Mouse (Mus musculus) frontal cortex, adult (tissue): Measurements from ENCODE around the gene Ap4s1.
A peak's percentile ranks its signal among the peaks of the same experiment; 100 is the strongest.
"Not testable (repeated sequence)": the region's sequence is repeated elsewhere in the genome, so short reads cannot be mapped to it uniquely, and the experiment has no call there.

Experiments used
- ATAC-seq: cut with Nextera tagmentation; 2 replicates; pipeline ENCODE4 v1.9.2; 2017; ENCODE audit warnings: mild to moderate bottlenecking, moderate library complexity, mixed read lengths; ENCODE audit not compliant: low TSS enrichment

Gene Ap4s1

GRCm38 (mm10) chr12:51690893-51691844, at the start of gene Ap4s1:
Ap4s1 (plus strand) TSS chr12:51691033.
- ATAC-seq, result peak; percentile 52

GRCm38 (mm10) chr12:51641871-51642270, 49.0 kb upstream of the Ap4s1 start:
- ATAC-seq, result no peak

- not testable (repeated sequence) for ATAC-seq
Measured at GRCm38 (mm10) chr12:51649401-51649800, 41.4 kb upstream of the Ap4s1 start.

- no peak for ATAC-seq
Measured at GRCm38 (mm10) chr12:51655944-51656465, 34.8 kb upstream of the Ap4s1 start.

- ATAC-seq, result no peak
Measured at GRCm38 (mm10) chr12:51663011-51663410, 27.8 kb upstream of the Ap4s1 start.

- no peak for ATAC-seq
Measured at GRCm38 (mm10) chr12:51663908-51664307, 26.9 kb upstream of the Ap4s1 start.

- no peak for ATAC-seq
Measured at GRCm38 (mm10) chr12:51666708-51667430, 24.0 kb upstream of the Ap4s1 start.

- ATAC-seq, result no peak
Measured at GRCm38 (mm10) chr12:51671231-51671891, 19.5 kb upstream of the Ap4s1 start.

GRCm38 (mm10) chr12:51673270-51673669, 17.6 kb upstream of the Ap4s1 start:
- ATAC-seq, result no peak

- no peak for ATAC-seq
Measured at GRCm38 (mm10) chr12:51676442-51676841, 14.4 kb upstream of the Ap4s1 start.

- ATAC-seq, result no peak
Measured at GRCm38 (mm10) chr12:51678844-51679243, 12.0 kb upstream of the Ap4s1 start.

- ATAC-seq, result no peak
Measured at GRCm38 (mm10) chr12:51688546-51688945, 2.3 kb upstream of the Ap4s1 start.

GRCm38 (mm10) chr12:51691845-51692632, 1.2 kb downstream of the Ap4s1 start, which contains the start of gene Strn3:
Strn3 (minus strand) TSS chr12:51691897.
- ATAC-seq, result peak; percentile 93

- ATAC-seq, result not testable (repeated sequence)
Measured at GRCm38 (mm10) chr12:51692870-51693269, 2.0 kb downstream of the Ap4s1 start.

GRCm38 (mm10) chr12:51693419-51693818, 2.6 kb downstream of the Ap4s1 start:
- no peak for ATAC-seq

GRCm38 (mm10) chr12:51694096-51694495, 3.3 kb downstream of the Ap4s1 start:
- no peak for ATAC-seq

GRCm38 (mm10) chr12:51694966-51695365, 4.1 kb downstream of the Ap4s1 start:
- no peak for ATAC-seq

GRCm38 (mm10) chr12:51696157-51696556, 5.3 kb downstream of the Ap4s1 start:
- ATAC-seq, result no peak

GRCm38 (mm10) chr12:51699623-51700393, 9.0 kb downstream of the Ap4s1 start:
- 0 out of 2 replicates have a peak, but pooled peaks have one; percentile 49 for ATAC-seq

GRCm38 (mm10) chr12:51701723-51702122, 10.9 kb downstream of the Ap4s1 start:
- no peak for ATAC-seq
